Mouse (Mus musculus): ENCODE measurements around the gene Tbx21.

The Tbx21 gene

GRCm38 (mm10) chr11:97083401-97084140 lies 31.6 kb downstream of the Tbx21 start:
- peak; percentile 86; the same call in 1 of the 2 replicates for ATAC-seq (ENCODE audit: low TSS enrichment)

GRCm38 (mm10) chr11:97082977-97083376 lies 32.2 kb downstream of the Tbx21 start:
- ATAC-seq (ENCODE audit: low TSS enrichment), result peak; percentile 43; the same call in 1 of the 2 replicates

- ATAC-seq (ENCODE audit: low TSS enrichment), result no peak
Observed at GRCm38 (mm10) chr11:97080291-97080690, 34.8 kb downstream of the Tbx21 start.

GRCm38 (mm10) chr11:97078751-97079150 lies 36.4 kb downstream of the Tbx21 start:
- ATAC-seq (ENCODE audit: low TSS enrichment), result no peak

GRCm38 (mm10) chr11:97074235-97074634 lies 40.9 kb downstream of the Tbx21 start:
- ATAC-seq (ENCODE audit: low TSS enrichment), result no peak

- peak; percentile 69; the same call in 1 of the 2 replicates for ATAC-seq (ENCODE audit: low TSS enrichment)
Observed at GRCm38 (mm10) chr11:97072533-97072932, 42.6 kb downstream of the Tbx21 start.

GRCm38 (mm10) chr11:97071129-97071528 lies 44.0 kb downstream of the Tbx21 start:
- no peak for ATAC-seq (ENCODE audit: low TSS enrichment)

GRCm38 (mm10) chr11:97069770-97070169 lies 45.4 kb downstream of the Tbx21 start:
- ATAC-seq (ENCODE audit: low TSS enrichment), result no peak

- ATAC-seq (ENCODE audit: low TSS enrichment), result no peak
Observed at GRCm38 (mm10) chr11:97069333-97069732, 45.8 kb downstream of the Tbx21 start.

- no peak for ATAC-seq (ENCODE audit: low TSS enrichment)
Observed at GRCm38 (mm10) chr11:97066656-97067360, 48.3 kb downstream of the Tbx21 start.

GRCm38 (mm10) chr11:97065538-97066295 lies 49.4 kb downstream of the Tbx21 start:
- ATAC-seq (ENCODE audit: low TSS enrichment), result no peak

GRCm38 (mm10) chr11:97063921-97064295 lies 51.2 kb downstream of the Tbx21 start:
- ATAC-seq (ENCODE audit: low TSS enrichment), result no peak

GRCm38 (mm10) chr11:97063274-97063920 lies 51.7 kb downstream of the Tbx21 start:
- ATAC-seq (ENCODE audit: low TSS enrichment), result peak; percentile 31; the same call in 1 of the 2 replicates

GRCm38 (mm10) chr11:97052219-97052646 lies 62.9 kb downstream of the Tbx21 start:
- no peak for ATAC-seq (ENCODE audit: low TSS enrichment)

- ATAC-seq (ENCODE audit: low TSS enrichment), result no peak
Observed at GRCm38 (mm10) chr11:97050944-97051586, 64.1 kb downstream of the Tbx21 start.

GRCm38 (mm10) chr11:97050216-97050943 lies 64.8 kb downstream of the Tbx21 start, which contains the start of gene Osbpl7:
Osbpl7 (plus strand) TSS chr11:97050628.
- ATAC-seq (ENCODE audit: low TSS enrichment), result peak; percentile 96

- no peak for ATAC-seq (ENCODE audit: low TSS enrichment)
Observed at GRCm38 (mm10) chr11:97049492-97050085, 65.5 kb downstream of the Tbx21 start.

GRCm38 (mm10) chr11:97048090-97048650 lies 67.0 kb downstream of the Tbx21 start:
- ATAC-seq (ENCODE audit: low TSS enrichment), result no peak

Measured in frontal cortex, adult (tissue).